Mouse (Mus musculus): ENCODE measurements at regions not wholly inside any gene's neighbourhood (a gene's known extent, or its start where the extent isn't known, plus 50 kb on each side); places are given as distances from the start of the nearest gene placed in this dataset.

- no peak for DNase-seq
Observed at GRCm38 (mm10) chr1:166811341-166812071, 129.9 kb upstream of the Fmo9 start.

- DNase-seq: no peak
Observed at GRCm38 (mm10) chr1:166812072-166812461, 130.4 kb upstream of the Fmo9 start.

GRCm38 (mm10) chr1:166812920-166813439 is 131.3 kb upstream of the Fmo9 start:
- DNase-seq: no peak

- no peak for DNase-seq
Observed at GRCm38 (mm10) chr1:166817927-166818326, 136.3 kb upstream of the Fmo9 start.

- no peak for DNase-seq
Observed at GRCm38 (mm10) chr1:166818682-166819081, 137.0 kb upstream of the Fmo9 start.

- no peak for DNase-seq
Observed at GRCm38 (mm10) chr1:166819420-166819819, 137.8 kb upstream of the Fmo9 start.

- no peak for DNase-seq
Observed at GRCm38 (mm10) chr1:166820050-166820449, 138.4 kb upstream of the Fmo9 start.

GRCm38 (mm10) chr1:166821146-166821545 is 139.5 kb upstream of the Fmo9 start:
- DNase-seq: no peak

GRCm38 (mm10) chr1:166837299-166837698 is 155.7 kb upstream of the Fmo9 start:
- DNase-seq: no peak

- DNase-seq: no peak
Observed at GRCm38 (mm10) chr1:166839833-166840232, 158.2 kb upstream of the Fmo9 start.

GRCm38 (mm10) chr1:166843397-166843877 is 157.8 kb upstream of the Fam78b start:
- no peak for DNase-seq

GRCm38 (mm10) chr1:166846566-166846965 is 154.7 kb upstream of the Fam78b start:
- DNase-seq: no peak

- DNase-seq: no peak
Observed at GRCm38 (mm10) chr1:166847233-166847632, 154.0 kb upstream of the Fam78b start.

GRCm38 (mm10) chr1:166848015-166848535 is 153.1 kb upstream of the Fam78b start:
- DNase-seq: no peak

- no peak for DNase-seq
Observed at GRCm38 (mm10) chr1:166855988-166856387, 145.2 kb upstream of the Fam78b start.

GRCm38 (mm10) chr1:166866256-166866655 is 135.0 kb upstream of the Fam78b start:
- no peak for DNase-seq

GRCm38 (mm10) chr1:166871258-166871657 is 130.0 kb upstream of the Fam78b start:
- DNase-seq: no peak

- no peak for DNase-seq
Observed at GRCm38 (mm10) chr1:166876452-166876851, 124.8 kb upstream of the Fam78b start.

- DNase-seq: no peak
Observed at GRCm38 (mm10) chr1:166883215-166883614, 118.0 kb upstream of the Fam78b start.

- no peak for DNase-seq
Observed at GRCm38 (mm10) chr1:166895945-166896344, 105.3 kb upstream of the Fam78b start.

- no peak for DNase-seq
Observed at GRCm38 (mm10) chr1:166898741-166899140, 102.5 kb upstream of the Fam78b start.

- no peak for DNase-seq
Observed at GRCm38 (mm10) chr1:166899238-166899637, 102.0 kb upstream of the Fam78b start.

GRCm38 (mm10) chr1:166900028-166900427 is 101.2 kb upstream of the Fam78b start:
- DNase-seq: no peak

- DNase-seq: no peak
Observed at GRCm38 (mm10) chr1:166900441-166901161, 100.6 kb upstream of the Fam78b start.

All from right cerebral cortex, postnatal 14 days (tissue).